Mouse (Mus musculus) spleen, adult 12 weeks (tissue): Measurements from ENCODE around the gene Ppil6.
"Not testable (repeated sequence)": the region's sequence is repeated elsewhere in the genome, so short reads cannot be mapped to it uniquely, and the experiment has no call there.

Source experiments
- DNase-seq: peaks from one replicate; pipeline ENCODE4 v3.0.0; 2022; ENCODE audit warnings: low spot score

Ppil6 gene

GRCm38 (mm10) chr10:41477278-41478181, 12.7 kb upstream of the Ppil6 start:
- DNase-seq: no peak

- no peak for DNase-seq
Observed at GRCm38 (mm10) chr10:41479961-41480360, 10.3 kb upstream of the Ppil6 start.

GRCm38 (mm10) chr10:41480938-41481880, 9.0 kb upstream of the Ppil6 start:
- DNase-seq: no peak

GRCm38 (mm10) chr10:41482446-41482845, 7.8 kb upstream of the Ppil6 start:
- DNase-seq: no peak

GRCm38 (mm10) chr10:41485778-41486177, 4.5 kb upstream of the Ppil6 start:
- no peak for DNase-seq

- no peak for DNase-seq
Observed at GRCm38 (mm10) chr10:41486506-41487170, 3.6 kb upstream of the Ppil6 start.

- no peak for DNase-seq
Observed at GRCm38 (mm10) chr10:41488877-41489276, 1.4 kb upstream of the Ppil6 start.

- no peak for DNase-seq
Observed at GRCm38 (mm10) chr10:41489294-41489693, 945 bp upstream of the Ppil6 start.

- DNase-seq: no peak
Observed at GRCm38 (mm10) chr10:41490518-41490873, 257 bp downstream of the Ppil6 start.

GRCm38 (mm10) chr10:41491111-41491510, 872 bp downstream of the Ppil6 start:
- no peak for DNase-seq

GRCm38 (mm10) chr10:41500941-41501340, 10.7 kb downstream of the Ppil6 start:
- DNase-seq: no peak

GRCm38 (mm10) chr10:41504996-41505395, 14.8 kb downstream of the Ppil6 start:
- DNase-seq: no peak

- not testable (repeated sequence) for DNase-seq
Observed at GRCm38 (mm10) chr10:41505446-41505845, 15.2 kb downstream of the Ppil6 start.

GRCm38 (mm10) chr10:41509160-41509559, 18.9 kb downstream of the Ppil6 start:
- DNase-seq: no peak

GRCm38 (mm10) chr10:41514301-41514700, 24.1 kb downstream of the Ppil6 start:
- DNase-seq: no peak

GRCm38 (mm10) chr10:41514921-41515320, 24.7 kb downstream of the Ppil6 start:
- no peak for DNase-seq

- DNase-seq: no peak
Observed at GRCm38 (mm10) chr10:41518508-41518980, 28.3 kb downstream of the Ppil6 start.

GRCm38 (mm10) chr10:41518981-41519618, 28.9 kb downstream of the Ppil6 start, which contains the start of gene Cd164:
Gene Cd164, plus strand, starts transcription at chr10:41519414.
- peak; percentile 88 for DNase-seq

GRCm38 (mm10) chr10:41519640-41520409, 29.6 kb downstream of the Ppil6 start:
- peak; percentile 57 for DNase-seq

GRCm38 (mm10) chr10:41520410-41520673, 30.1 kb downstream of the Ppil6 start:
- no peak for DNase-seq

- no peak for DNase-seq
Observed at GRCm38 (mm10) chr10:41523386-41523785, 33.1 kb downstream of the Ppil6 start.
